Mouse (Mus musculus): ENCODE results near the gene Eif2d.
A peak's percentile ranks its signal among the peaks of the same experiment; 100 is the strongest.

Eif2d gene

GRCm38 (mm10) chr1:131153018-131153629 lies at the start of gene Eif2d:
Eif2d (plus strand) TSS chr1:131153181.
- peak; percentile 50 for DNase-seq (ENCODE audit: extremely low read depth, low read depth, low spot score)

- no peak for DNase-seq (ENCODE audit: extremely low read depth, low read depth, low spot score)
Observed at GRCm38 (mm10) chr1:131103776-131104424, 49.1 kb upstream of the Eif2d start.

GRCm38 (mm10) chr1:131107575-131108308 lies 45.2 kb upstream of the Eif2d start:
- no peak for DNase-seq (ENCODE audit: extremely low read depth, low read depth, low spot score)

DNA sequence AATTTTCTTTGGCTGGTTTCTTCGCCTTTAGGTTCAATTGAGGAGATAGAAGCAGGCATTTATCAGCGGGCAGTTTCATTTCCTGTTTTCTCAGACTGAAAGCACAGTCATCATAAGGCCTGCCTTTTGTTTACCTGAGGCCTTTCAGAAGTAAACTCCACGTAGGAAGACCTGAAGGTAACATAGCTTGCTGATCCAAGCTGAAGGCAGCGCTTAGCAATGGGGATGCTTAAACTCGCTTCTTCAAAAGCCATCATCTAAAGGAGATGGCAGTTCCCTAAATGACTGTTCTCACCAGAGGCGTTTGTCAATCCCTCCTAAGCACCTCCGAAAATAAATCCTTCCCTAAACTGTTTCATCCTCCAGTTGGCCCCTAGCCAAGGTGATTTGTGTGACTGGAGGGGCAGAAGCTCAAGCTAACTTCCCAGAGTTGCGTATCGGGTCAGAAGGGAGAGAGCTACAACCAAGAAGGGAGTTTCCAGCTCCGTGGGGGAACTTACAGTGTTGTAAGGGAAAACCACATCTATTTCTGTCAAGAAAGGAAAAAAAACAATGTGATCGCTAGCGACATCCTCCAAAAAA lies 42.4 kb upstream of the Eif2d start:
- peak; percentile 43 for DNase-seq (ENCODE audit: extremely low read depth, low read depth, low spot score)

GRCm38 (mm10) chr1:131112576-131112975 lies 40.4 kb upstream of the Eif2d start:
- DNase-seq (ENCODE audit: extremely low read depth, low read depth, low spot score), result peak; percentile 30

GRCm38 (mm10) chr1:131115932-131116331 lies 37.0 kb upstream of the Eif2d start:
- no peak for DNase-seq (ENCODE audit: extremely low read depth, low read depth, low spot score)

GRCm38 (mm10) chr1:131116430-131117011 lies 36.5 kb upstream of the Eif2d start:
- DNase-seq (ENCODE audit: extremely low read depth, low read depth, low spot score), result no peak

- DNase-seq (ENCODE audit: extremely low read depth, low read depth, low spot score), result no peak
Observed at GRCm38 (mm10) chr1:131118530-131118929, 34.5 kb upstream of the Eif2d start.

GRCm38 (mm10) chr1:131119026-131119425 lies 34.0 kb upstream of the Eif2d start:
- no peak for DNase-seq (ENCODE audit: extremely low read depth, low read depth, low spot score)

DNA sequence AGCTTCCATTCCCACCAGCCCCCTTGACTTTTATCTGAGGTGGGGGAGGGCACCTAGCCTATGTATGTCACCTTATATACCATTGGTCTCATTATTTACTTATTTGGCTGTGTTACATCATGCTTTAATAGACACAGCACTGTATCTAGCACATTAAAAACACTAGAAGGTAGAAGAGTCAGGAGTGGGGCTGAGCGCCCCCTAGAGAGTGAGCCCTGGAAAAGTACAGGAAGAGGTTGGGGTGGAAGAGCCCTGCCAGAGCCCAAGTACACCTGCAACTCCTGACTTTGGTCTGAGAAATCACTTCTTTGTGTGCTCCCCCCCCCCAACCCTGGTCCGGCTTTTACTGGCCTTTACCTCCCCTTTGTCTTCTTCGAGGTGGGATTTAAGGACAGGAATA lies 31.0 kb upstream of the Eif2d start:
- DNase-seq (ENCODE audit: extremely low read depth, low read depth, low spot score), result no peak

- DNase-seq (ENCODE audit: extremely low read depth, low read depth, low spot score), result no peak
Observed at GRCm38 (mm10) chr1:131123522-131124265, 29.3 kb upstream of the Eif2d start.

DNA sequence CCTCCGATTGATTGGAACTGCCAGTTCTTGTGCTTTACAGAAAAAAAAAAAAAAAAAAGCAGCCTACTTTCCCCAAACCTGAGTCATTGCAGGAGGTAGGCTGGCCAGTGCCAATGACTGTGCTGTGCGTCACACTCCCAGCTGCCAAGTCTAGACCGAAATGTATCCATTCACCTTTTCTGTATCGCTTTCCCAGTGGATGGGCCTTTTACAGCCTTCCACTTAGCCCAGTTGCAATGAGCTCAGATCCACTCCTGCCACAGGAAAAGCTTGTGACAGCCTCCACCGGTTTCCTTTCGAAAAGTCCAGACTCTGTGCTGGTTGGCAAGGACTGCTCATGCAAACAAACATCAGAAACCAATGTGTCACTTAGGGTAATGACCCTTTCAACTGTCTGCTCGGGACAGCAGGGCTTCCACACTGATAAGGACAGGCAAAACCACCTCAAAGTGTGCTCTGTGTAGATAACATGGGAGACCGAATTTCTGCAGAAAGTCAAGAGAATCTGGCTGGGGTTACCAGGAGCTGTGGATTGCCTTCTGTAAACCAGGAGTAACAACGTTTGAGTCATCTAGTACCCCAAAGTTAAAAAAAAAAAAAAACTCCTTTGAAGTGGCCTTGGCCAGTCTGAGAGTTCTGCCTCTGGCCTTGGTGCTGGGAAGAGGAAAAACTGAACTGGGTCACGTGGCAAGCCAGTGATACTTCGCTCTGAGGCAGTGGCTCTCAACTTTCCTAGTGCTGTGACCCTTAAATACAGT lies 26.8 kb upstream of the Eif2d start:
- DNase-seq (ENCODE audit: extremely low read depth, low read depth, low spot score), result no peak

- no peak for DNase-seq (ENCODE audit: extremely low read depth, low read depth, low spot score)
Observed at GRCm38 (mm10) chr1:131134231-131134630, 18.8 kb upstream of the Eif2d start.

- no peak for DNase-seq (ENCODE audit: extremely low read depth, low read depth, low spot score)
Observed at GRCm38 (mm10) chr1:131134942-131135522, 17.9 kb upstream of the Eif2d start.

GRCm38 (mm10) chr1:131135960-131136629 lies 16.9 kb upstream of the Eif2d start:
- DNase-seq (ENCODE audit: extremely low read depth, low read depth, low spot score), result no peak

- DNase-seq (ENCODE audit: extremely low read depth, low read depth, low spot score), result no peak
Observed at GRCm38 (mm10) chr1:131137111-131137510, 15.9 kb upstream of the Eif2d start.

DNA sequence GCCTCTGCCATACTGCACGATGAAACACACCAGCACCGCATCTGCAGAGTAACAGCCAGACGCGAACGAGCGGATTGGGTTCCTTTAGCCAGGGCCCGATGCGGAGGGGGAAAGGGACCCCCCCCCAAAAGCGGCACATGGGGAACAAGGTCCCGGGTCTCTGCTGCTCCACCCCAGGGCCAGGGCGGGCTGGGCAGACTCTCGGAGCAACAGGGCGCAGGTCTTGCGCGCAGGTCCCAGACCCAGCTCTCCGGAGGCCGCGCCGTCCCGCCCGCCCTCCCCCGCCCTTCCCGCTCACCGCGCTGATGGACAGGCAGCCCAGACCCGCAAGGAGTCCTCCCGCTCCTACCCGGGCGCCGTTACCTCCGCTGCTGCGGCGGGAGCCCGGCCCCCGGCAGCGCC lies 15.3 kb upstream of the Eif2d start:
- no peak for DNase-seq (ENCODE audit: extremely low read depth, low read depth, low spot score)

DNA sequence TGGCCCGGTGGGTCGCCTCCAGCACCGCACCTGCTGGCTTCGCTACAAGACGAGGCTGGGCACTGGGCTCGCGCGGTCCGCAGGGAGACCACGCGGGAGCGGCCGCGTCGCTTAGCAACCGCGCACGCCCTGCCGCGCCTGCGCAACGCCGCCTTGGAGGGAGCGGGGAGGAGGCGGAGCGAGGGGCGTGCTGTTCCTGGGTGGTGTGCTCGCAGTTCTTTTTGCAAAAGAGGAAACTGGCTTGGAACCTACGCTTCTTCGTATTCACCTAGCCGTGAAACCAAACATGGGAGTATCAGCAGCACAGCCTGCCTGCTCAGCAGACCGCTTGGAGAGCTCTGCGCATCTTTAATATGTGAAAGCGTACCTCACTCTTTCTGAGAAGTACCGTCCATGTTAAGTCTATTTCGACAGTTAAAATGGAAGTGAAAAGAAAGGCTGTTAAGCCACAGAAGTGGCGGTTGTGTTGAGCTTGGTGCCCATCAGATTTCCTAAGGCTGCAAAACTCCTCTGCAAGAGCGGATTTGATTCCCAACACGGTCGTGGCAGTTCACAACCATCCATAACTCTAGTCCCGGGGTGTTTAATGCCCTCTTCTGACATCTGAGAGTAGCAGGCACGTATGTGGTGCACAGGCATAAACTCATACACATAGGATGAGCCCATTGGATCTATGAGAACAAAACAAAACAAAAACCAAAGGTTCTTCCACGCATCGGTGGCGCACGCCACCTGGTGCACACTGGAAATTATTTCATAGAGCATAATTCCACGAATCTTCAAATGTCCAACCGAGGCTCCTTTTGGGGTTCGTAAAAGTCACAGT lies 14.6 kb upstream of the Eif2d start, which contains the start of gene Dyrk3:
Dyrk3 (minus strand) TSS at position 150 of the 826 bp plus-strand sequence.
- no peak for DNase-seq (ENCODE audit: extremely low read depth, low read depth, low spot score)
